Mouse (Mus musculus) gonadal fat pad, adult 2 months (tissue): ENCODE data around the gene 1700029P11Rik. TPM values are rescaled to one million over a fixed set of nuclear protein-coding genes. Genes with fewer than 3 reads are reported as not detected.

Experiments
- DNase-seq: peaks from one replicate; pipeline ENCODE4 v3.0.0-alpha.2; 2012; ENCODE audit warnings: low read depth
- polyA plus RNA-seq: library from polyadenylated mRNA; depleted of rRNA; stranded (reverse); fragments of >200 nt; gene quantifications from 2 replicates; pipeline ENCODE4 v1.2.3, GENCODE M21; 2012; rRNA removed

The 1700029P11Rik gene
- 0.35 and 0.52 TPM in 2 replicates for polyA plus RNA-seq

DNA sequence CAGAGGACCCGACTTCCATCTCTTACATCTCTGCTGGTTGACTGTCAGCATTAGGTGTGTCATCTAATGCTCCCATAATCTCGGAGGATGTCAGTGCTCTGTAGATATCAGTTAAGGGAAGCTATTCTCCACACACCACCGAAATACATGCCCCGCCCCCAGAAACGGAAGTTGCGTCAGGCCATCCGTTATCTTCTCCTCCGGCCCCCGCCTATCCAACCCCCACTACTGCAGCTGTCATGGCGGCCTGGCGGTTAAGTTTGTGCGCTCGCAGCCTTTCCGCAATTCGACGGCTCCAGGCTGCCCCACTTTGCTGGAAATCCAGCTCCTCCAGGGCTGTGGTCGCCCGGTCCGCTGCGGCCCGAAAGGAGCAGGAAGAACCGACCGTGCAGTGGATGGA lies at the start of gene 1700029P11Rik:
TSS of gene 1700029P11Rik (plus strand) at position 220 of the 400 bp plus-strand sequence.
- DNase-seq = no peak

DNA sequence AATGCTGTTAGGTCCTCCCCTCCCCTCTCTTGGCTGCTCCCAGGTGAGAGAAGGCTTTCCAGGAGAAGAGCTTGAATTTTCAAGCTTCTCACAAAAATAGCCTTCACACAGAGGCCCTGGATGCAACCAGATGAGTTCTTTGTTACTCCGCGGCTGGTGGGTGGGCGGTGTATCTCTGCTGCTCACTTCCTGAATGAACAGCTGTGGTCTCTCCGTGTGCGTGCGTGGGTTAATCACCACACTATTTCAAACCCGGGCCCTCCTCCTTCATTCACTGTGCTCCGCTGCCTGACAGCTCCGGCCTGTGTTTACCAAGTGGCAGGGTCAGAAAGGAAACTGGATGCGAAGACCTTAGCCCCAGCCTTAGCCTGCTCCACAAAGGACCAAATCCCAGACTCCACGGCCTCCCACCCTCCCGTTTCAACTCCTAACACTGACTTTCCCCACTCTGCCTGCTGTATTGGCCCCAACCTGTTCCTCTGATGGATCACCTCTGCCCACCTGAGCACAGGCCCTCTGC lies 47.3 kb upstream of the 1700029P11Rik start:
- DNase-seq = no peak

DNA sequence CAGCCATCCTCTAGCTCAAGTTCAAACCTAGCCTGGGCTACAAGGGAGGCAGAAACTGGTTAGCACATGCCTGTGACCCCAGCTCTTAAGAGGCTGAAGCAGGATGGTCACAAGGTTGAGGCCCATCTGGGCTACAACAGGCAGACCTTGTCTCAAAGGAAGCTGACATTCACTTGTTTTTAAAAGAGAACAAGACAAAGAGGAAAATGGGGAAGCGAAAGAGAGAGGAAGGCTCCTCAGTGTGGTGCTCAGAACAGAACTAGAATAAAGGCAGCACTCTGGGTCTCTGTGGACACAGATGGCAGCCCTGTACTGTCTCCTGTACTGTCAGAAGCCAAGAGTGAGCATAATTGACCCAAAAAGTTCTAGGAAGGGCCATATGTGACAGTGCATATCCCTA lies 46.4 kb upstream of the 1700029P11Rik start:
- DNase-seq = no peak

DNA sequence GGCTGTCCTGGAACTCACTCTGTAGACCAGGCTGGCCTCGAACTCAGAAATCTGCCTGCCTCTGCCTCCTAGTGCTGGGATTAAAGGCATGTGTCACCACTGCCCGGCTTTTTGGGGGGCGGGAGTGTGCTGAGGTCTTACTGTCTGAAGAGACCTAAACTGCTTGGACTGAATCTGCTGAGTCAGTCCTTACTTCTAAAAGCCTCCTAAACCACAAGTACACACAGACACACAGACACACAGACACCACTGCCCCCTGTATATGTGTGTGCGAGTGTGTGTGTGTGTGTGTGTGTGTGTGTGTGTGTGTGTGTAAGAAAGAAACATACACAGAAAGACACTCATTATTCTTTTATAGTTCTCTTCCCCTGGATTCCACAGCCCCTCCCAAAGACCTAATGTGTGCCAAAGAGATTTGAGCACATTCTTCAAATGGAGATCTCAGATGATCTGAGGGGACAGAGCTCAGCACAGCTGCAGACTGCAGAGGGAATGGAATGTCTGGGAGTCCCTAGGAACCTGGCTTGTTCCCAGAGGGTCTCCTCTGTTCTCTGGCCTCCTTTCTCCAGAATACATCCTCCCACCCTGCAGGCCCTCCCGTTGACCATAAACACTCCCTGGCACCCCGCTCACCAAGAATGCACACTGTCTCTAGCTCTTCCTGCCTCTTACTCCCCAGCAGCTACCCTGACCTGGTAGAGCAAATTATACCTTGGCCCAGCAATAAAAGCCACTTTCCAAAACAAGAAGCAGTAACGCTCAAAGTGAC lies 44.3 kb upstream of the 1700029P11Rik start:
- DNase-seq = no peak

DNA sequence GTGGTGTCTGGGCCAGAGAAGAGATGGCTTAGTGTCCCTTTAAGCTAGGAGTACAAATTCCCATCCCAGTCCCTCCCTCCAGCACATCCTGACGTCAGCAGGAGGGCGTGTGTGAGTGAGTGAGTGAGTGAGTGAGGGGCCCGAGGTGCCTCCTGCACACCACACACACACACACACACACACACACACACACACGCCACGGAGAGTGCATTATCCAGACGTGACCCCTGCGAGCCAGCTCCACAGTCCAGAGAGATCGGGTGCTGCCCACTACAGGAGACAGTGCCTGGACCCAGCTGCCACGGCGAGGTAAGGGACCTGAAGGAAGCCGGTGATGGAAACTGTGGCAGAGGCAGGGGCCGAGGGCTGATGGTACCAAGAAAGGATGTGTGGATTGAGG lies 43.7 kb upstream of the 1700029P11Rik start, which contains the start of gene Csdc2:
TSS of gene Csdc2 (plus strand) at position 81 of the 400 bp plus-strand sequence.
- no peak for DNase-seq

DNA sequence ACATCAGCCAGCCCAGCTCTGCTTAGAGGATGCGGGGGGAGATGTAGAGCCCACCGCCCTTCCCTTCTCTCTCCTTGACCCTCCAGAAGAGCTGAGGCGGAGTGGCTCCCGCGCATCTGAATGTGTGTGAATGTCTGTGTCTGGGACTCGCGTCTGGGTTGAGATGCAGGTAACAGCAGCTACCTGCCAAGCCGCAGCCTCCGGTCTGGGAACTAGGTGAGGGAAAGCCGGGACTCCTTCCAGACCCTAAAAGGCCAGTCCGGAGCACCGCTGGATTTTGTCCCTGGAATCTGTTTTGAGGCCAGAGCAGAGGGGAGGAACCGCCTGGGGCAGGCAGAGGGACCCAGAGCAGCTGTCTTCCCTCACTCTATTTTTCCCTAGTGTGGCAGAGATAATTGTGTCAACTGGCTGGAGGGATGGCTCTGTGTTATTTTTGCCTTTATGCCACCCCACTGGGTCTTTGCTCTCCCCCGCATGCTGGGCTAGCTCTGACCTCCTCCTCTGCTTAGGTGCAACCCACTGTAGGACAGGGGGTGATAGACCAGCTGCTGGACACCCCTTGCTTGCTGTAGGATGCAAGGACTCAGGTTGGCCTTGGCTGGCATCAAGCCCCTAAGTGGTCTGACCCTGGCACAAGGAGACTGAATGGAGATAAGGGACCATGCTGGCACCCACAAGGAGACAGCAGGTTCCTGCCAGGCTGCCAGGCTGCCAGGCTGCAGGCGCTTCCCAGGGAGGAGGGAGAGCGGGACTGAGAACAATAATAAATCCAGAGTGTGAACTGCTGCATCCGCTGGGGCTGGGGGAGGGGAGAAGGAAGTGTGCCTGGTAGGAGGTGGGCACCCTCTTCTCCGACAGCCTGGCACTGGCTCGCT lies 43.0 kb upstream of the 1700029P11Rik start:
- DNase-seq = no peak

DNA sequence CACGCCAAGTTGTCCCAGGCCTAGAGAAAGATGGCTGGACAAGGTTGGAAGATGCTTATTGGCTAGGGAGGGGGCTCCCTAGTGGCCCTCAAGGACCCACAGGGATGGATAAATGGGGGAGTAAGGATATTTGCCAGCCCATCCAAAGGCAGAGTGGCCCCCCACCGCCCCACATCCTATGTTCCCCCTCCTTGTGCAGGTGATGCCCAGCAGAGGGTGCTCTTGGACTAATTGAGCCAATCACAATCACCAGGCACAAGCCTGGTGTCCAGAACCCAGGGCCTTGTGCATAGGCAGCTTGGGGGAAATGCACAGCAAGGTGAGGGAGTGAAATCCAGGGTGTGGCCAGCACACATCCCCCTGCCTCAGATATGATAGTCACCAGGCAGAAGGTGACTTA lies 42.1 kb upstream of the 1700029P11Rik start:
- no peak for DNase-seq

DNA sequence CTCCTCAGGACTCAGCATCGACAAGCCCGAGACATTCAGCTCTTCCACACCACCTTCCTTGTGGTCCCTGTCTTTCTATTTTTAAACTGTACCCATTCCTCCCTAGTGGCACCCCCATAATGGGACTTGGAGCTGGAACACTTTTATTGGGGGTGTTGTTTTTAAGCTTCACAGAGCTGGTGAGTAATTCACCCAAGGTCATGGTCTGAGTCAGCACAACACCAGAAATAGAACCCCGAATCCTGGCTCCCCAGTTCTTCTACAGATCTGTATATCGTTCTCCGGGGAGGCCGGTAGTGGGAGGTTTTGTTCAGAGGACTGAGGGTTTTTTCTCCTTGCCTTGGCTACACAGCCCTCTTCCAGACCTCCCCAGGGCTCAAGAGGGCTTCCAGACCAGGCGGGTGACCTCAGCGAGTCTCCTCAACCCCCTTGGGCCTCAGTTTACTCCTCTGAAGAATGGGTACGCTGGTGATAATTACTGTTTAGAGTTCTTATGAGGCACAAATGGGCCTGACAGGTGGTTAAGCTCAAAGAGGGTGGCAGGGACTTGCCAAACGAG lies 41.1 kb upstream of the 1700029P11Rik start:
- DNase-seq = no peak

DNA sequence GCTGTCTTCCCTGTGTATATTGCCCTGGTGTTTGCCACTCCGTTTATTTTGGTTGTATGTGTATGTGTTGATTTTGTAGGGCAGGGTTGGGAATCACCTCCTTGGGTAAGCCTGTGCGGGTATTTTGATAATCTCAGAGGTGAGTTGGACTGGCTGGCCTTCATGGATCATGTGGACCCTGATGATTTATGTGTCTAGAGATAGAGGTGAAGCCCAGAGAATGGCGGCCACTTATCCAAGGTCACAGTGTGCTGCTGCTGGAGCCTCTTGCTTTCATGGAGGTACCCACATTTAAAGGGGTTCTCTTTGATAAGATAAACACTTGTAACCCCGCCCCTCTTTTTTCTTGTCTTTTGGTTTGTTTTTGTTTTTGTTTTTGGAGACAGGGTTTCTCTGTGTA lies 40.6 kb upstream of the 1700029P11Rik start:
- DNase-seq = no peak

DNA sequence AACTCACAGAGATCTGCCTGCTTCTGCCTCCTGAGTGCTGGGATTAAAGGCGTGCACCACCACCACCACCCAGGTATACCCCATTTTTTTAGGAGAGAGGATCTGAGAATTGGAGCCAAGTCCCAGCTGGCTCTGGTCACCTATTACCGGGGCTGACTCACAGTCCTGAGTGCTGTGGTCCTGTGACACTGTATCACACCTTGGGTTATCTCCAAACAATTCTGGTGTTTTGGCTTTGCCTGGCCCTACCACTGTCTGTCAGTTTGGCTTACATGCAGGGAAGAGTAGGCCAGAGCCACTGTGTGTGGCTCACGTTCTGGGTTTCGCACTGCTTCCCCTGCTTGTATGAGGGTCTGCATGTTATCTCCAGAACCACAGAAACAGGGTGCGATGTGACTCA lies 40.1 kb upstream of the 1700029P11Rik start:
- DNase-seq = no peak

DNA sequence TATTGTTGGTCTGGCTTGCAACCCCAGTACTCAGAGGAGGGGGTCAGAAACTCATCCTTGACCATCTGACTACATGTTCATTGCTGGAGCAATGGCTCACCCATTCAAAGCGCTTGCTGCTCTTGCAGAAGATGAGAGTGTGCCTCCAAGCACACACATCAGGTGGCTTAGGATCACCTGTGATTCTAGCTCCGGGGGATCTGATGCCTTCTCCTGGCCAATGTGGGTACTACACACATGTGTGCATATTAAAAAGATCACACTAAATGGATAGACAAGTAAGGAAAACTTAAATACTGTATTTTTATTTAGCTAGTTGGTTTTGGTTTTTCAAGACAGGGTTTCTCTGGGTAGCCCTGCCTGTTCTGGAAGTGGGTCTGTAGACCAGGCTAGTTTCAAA lies 39.3 kb upstream of the 1700029P11Rik start:
- DNase-seq = no peak

DNA sequence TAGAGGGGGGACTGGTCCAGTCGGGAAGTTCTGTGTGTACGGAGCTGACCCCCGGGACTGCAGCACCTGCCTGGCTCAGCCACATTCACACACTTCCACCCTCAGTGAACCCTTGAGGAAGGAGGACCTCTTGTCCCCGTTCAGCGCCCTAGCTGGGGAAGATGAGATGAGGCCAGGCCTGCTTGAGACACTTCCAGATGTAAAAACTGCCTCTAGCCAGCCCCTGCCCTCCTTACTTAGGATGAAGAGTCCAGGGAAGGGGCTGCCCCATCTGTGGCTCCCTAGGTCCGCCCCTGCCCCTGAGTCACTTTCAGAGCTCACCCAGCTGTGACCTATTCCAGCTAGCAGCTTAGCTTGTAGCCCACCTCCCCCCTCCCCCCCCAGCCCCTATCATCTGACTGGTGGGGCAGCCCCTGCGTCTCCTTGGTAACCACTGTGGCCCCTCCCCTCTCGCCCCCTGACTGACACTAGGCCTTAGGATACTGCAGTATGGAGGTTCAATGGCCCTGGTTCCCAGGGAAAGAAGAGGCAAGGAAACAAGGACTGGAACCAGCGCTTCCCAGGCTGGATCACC lies 37.1 kb upstream of the 1700029P11Rik start:
- DNase-seq = no peak

DNA sequence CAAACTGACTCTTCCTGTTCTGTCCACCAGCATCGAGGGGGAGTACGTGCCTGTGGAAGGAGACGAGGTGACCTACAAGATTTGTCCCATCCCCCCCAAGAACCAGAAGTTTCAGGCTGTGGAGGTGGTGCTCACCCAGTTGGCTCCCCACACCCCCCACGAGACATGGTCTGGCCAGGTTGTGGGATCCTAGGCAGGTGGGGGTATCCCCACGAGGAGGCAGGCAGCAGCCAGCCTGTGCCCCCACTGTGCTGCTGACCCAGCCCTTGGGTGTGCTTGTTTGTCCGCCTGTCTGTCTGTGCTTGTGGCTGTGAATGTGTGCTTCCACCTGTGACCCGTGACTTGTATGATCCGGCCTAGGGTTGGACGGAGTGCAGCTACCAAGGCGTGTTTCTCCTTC lies 31.3 kb upstream of the 1700029P11Rik start:
- DNase-seq = no peak

DNA sequence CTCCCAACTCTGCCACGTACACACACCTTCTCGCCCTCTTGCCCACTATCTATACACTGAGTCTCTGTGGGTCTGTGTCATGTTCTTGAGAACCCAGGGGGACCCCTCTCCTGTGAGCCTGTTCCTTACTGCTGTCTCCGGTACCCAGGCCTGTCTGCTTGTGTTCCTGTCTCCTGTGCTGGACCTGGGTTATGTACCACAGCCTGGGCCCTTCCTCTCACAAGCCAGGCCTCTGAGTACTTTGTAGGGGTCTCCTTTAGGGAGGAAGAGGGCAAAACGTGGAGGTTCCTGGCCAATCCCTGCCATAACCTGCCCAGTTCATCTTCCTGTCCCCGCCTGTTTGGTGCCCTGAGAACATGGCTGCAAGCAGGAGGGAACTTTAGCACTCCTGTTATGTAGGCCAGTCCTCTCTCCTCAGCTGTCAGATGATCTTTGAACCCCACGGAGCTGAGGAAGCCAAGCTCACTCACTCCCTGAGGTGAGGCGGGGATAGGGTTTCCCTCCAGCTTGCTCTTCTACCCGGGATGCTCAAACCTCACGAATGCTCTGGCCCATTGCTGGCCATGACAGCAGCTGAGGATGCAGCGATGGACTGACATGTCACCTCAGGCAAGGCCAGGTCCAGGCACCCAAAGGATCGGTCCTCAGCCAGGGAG lies 30.7 kb upstream of the 1700029P11Rik start:
- no peak for DNase-seq

DNA sequence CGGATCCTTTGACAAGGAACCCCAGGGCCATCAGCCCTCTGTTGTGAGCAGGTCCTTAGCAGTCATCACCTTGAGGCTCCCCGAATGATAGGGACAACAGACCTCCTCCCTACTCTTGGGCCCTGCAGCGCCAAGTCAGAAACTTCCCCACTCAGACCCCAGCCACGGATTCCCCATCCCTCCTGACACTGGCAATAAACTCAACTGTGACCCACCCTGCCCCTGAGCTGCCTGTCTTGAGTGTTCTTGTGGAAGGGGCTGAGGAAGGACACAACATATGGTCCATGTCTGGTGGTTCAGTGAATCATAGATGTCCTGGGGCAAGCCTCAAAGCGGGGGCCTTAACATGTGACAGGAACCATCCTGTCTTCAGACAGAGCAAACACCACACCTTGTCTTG lies 29.6 kb upstream of the 1700029P11Rik start:
- DNase-seq = no peak

DNA sequence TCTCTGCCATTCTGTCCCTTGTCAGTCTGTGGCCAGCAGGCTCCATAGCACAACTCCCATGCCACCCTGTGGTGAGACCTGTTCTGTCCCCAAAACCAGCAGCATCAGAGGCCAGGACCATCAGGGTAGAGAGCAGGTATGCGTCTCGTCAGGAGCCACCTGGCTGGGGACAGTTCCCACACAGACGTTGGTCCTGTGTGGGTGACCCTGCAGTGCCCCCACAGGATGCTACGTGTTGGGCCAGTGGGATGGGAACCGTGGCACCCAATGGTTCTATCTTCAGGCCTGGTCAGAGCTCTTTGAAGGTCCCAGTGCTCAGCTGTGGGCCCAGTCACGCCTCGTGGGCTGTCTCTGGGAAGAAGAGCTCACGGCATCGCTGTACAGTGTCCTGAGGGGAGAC lies 29.2 kb upstream of the 1700029P11Rik start:
- no peak for DNase-seq

DNA sequence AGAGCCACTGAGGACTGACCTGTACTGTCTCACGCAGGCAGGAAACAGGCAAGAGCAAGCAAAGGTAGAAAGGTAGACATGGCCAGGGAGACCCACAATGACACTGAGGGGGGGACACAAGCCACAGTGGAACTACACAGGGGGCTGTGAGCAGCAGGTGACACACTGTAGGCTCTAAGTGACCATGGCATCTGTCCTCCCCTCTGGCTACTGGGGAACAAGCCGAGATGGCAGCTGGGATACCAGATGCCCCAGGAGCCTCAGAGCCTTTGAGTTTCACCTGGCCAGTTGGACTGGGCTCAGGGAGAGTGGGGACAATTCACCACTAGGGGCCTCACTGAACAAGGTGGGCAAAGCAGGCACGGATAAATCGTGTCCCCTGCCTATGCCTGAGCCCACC lies 28.0 kb upstream of the 1700029P11Rik start:
- DNase-seq = no peak

DNA sequence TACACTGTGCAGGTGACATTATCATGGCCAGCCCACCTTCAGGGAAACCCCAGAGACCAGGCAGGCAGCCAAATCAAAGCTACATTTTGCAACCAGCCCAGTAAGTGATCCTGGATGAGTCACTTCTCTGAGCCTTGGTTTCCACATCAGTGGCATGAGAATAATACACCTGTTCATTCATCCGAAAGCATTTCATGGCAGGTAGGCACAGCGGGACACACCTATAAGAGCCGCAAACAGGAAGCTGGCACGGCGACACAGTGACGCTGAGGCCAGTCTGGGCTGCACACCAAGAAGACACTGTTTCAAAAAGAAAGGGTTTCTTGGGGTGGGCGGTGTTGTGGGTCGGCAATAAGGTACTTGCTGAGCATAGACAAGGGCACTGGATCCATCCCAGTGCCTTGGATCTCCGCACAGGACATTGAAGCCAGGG lies 26.2 kb upstream of the 1700029P11Rik start:
- peak; percentile 89 for DNase-seq

DNA sequence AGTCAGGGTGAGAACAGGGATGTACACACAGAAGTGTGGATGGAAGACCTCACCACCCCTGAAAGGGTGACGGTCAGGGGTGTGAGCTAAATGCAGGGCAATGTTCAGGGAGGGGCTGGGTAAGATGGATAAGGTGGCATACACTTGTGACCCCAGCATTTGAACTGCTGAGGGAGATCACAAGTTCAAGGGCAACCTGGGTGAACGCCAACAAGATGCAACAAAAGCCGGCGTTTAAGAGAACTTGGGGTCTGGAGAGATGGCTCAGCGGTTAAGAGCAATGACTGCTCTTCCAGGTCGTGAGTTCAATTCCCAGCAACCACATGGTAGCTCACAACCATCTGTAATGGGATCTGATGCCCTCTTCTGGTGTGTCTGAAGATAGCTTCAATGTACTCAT lies 25.6 kb upstream of the 1700029P11Rik start:
- no peak for DNase-seq

DNA sequence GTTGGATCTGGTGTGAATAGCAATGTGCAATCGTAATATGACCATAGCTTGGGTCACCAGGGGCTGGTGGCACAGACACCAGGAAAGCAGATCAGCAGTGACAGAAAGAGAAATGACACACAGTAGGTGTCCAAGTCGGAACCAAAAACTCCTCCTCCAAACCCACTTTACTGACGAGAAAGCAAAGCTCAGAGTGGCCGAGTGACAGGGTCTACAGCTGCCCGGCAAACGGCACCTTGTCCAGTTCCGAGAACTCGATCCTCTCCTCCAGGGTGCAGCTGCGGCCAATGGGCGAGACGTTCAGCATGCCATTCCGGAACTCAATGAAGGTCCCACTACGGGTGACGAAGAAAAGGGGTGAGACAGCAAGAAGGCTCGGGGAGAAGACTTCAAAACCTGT lies 24.9 kb upstream of the 1700029P11Rik start:
- no peak for DNase-seq

DNA sequence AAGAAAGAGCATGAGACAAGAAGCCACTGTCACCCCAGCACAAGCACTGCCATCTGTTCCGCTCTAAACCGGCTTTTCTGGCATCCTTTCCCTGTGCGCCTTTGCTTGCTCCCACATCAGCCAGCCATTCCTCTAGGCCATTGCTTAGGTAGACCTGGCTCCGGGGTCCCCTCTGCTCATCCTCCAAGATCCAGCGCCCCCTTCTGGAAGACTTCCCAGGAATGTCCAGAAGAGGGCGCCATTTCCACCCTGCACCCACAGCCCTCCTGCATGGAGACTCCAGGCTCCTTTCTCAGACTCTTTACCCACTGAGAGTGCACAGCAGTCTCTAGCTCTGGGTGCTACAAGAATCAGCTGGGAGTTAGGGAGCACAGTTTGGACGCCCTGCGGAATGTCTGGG lies 23.9 kb upstream of the 1700029P11Rik start:
- DNase-seq = no peak
